Mouse (Mus musculus) MEL (cell line): ENCODE data around the gene Osgin1. TPM values are rescaled to one million over a fixed set of nuclear protein-coding genes. Genes with fewer than 3 reads are reported as not detected.

Experiments used
- DNase-seq: peaks from one replicate; pipeline ENCODE4 v3.0.0; 2011; ENCODE audit warnings: low read depth, low spot score
- H3K27ac ChIP-seq: 2 replicates; pipeline ENCODE4 v1.5.1; 2012; ENCODE audit warnings: low read depth, mild to moderate bottlenecking, control low read depth, low read length, moderate library complexity; ENCODE audit not compliant: control insufficient read depth
- H3K27me3 ChIP-seq, 2 experiments: fragments of 150-350 bp in 1 of 2; sonication (generic) in 1 of 2; 2 replicates each; pipeline ENCODE4 v1.6.1; 2012; ENCODE audit warnings: low read length in 2 of 2, mild to moderate bottlenecking in 2 of 2, improper control_type of control experiment in 1 of 2, moderate library complexity in 1 of 2; ENCODE audit not compliant: insufficient read depth in 2 of 2, control insufficient read depth in 1 of 2
- H3K36me3 ChIP-seq, 2 experiments: 2 replicates each; pipeline ENCODE4 v1.6.1; 2012 to 2014; ENCODE audit warnings: low read length in 2 of 2, improper control_type of control experiment in 1 of 2, inconsistent platforms in 1 of 2, mild to moderate bottlenecking in 1 of 2; ENCODE audit not compliant: insufficient read depth in 2 of 2, control insufficient read depth in 1 of 2
- H3K4me1 ChIP-seq, 2 experiments: fragments of 150-350 bp in 1 of 2; sonication (generic) in 1 of 2; 2 replicates each; pipeline ENCODE4 v1.6.1; 2012; ENCODE audit warnings: low read length in 2 of 2, improper control_type of control experiment in 1 of 2, mild to moderate bottlenecking in 1 of 2; ENCODE audit not compliant: insufficient read depth in 2 of 2, control insufficient read depth in 1 of 2
- H3K4me3 ChIP-seq, 2 experiments: fragments of 150-350 bp in 1 of 2; sonication (generic) in 1 of 2; 2 replicates each; pipeline ENCODE4 v1.5.1; 2012; ENCODE audit warnings: low read depth in 2 of 2, low read length in 2 of 2, mild to moderate bottlenecking in 2 of 2, moderate library complexity in 2 of 2, control low read depth in 1 of 2, improper control_type of control experiment in 1 of 2; ENCODE audit not compliant: control insufficient read depth in 1 of 2, insufficient read depth in 1 of 2
- H3K79me2 ChIP-seq: 2 replicates; pipeline ENCODE4 v1.6.1; 2012; ENCODE audit warnings: mild to moderate bottlenecking, low read length, moderate library complexity; ENCODE audit not compliant: control insufficient read depth, poor library complexity, insufficient read depth
- H3K9ac ChIP-seq: 2 replicates; pipeline ENCODE4 v1.6.1; 2012; ENCODE audit warnings: low read depth, mild to moderate bottlenecking, control low read depth, low read length, moderate library complexity; ENCODE audit not compliant: control insufficient read depth, poor library complexity, severe bottlenecking
- H3K9me3 ChIP-seq: fragments of 150-350 bp; sonication (generic); replicated peaks from 2 replicates; pipeline ENCODE4 v1.6.1; 2012; ENCODE audit warnings: mild to moderate bottlenecking, low read length, improper control_type of control experiment, moderate library complexity; ENCODE audit not compliant: insufficient read depth
- BHLHE40 ChIP-seq: IDR thresholded peaks from 2 replicates; pipeline ENCODE4 v1.6.1; 2012; ENCODE audit warnings: low read depth, mild to moderate bottlenecking, inconsistent platforms, low read length, improper control_type of control experiment, borderline replicate concordance
- CHD1 ChIP-seq: IDR thresholded peaks from 2 replicates; pipeline ENCODE4 v1.6.1; 2012; ENCODE audit warnings: low read depth, mild to moderate bottlenecking, inconsistent platforms, low read length, improper control_type of control experiment
- E2F4 ChIP-seq: IDR thresholded peaks from 2 replicates; pipeline ENCODE4 v1.6.1; 2011; ENCODE audit warnings: low read depth, low read length, improper control_type of control experiment, borderline replicate concordance
- EP300 ChIP-seq, 2 experiments: IDR thresholded peaks; 2 replicates each; pipeline ENCODE4 v1.6.1; 2011; ENCODE audit warnings: improper control_type of control experiment in 2 of 2, low read length in 2 of 2, low read depth in 1 of 2, mild to moderate bottlenecking in 1 of 2
- GATA1 ChIP-seq: IDR thresholded peaks from 2 replicates; pipeline ENCODE4 v1.6.1; 2011; ENCODE audit warnings: low read depth, low read length, improper control_type of control experiment
- JUND ChIP-seq: IDR thresholded peaks from 2 replicates; pipeline ENCODE4 v1.6.1; 2011; ENCODE audit warnings: low read depth, mild to moderate bottlenecking, improper control_type of control experiment, low read length
- MAFK ChIP-seq: IDR thresholded peaks from 2 replicates; pipeline ENCODE4 v1.6.1; 2011; ENCODE audit warnings: low read depth, mild to moderate bottlenecking, low read length, improper control_type of control experiment, borderline replicate concordance
- MAZ ChIP-seq: IDR thresholded peaks from 2 replicates; pipeline ENCODE4 v1.6.1; 2012; ENCODE audit warnings: low read depth, mild to moderate bottlenecking, inconsistent platforms, low read length, improper control_type of control experiment
- MYC ChIP-seq: IDR thresholded peaks from 2 replicates; pipeline ENCODE4 v1.6.1; 2011; ENCODE audit warnings: low read depth, mild to moderate bottlenecking, low read length, improper control_type of control experiment, moderate library complexity
- NRF1 ChIP-seq: IDR thresholded peaks from 2 replicates; pipeline ENCODE4 v1.6.1; 2014; ENCODE audit warnings: low read depth, mild to moderate bottlenecking, inconsistent platforms, low read length, improper control_type of control experiment, moderate library complexity; ENCODE audit not compliant: poor library complexity, insufficient read depth, severe bottlenecking
- POLR2AphosphoS5 ChIP-seq: IDR thresholded peaks from 2 replicates; pipeline ENCODE4 v1.6.1; 2012; ENCODE audit warnings: low read depth, borderline replicate concordance, mild to moderate bottlenecking, inconsistent platforms, low read length, moderate library complexity, mixed read lengths
- TAL1 ChIP-seq: IDR thresholded peaks from 2 replicates; pipeline ENCODE4 v1.6.1; 2012; ENCODE audit warnings: mild to moderate bottlenecking, inconsistent platforms, low read length, moderate library complexity, mixed read lengths
- TBP ChIP-seq: IDR thresholded peaks from 2 replicates; pipeline ENCODE4 v1.8.0; 2011; ENCODE audit warnings: low read depth, low read length, improper control_type of control experiment
- TCF12 ChIP-seq: IDR thresholded peaks from 2 replicates; pipeline ENCODE4 v1.6.1; 2014; ENCODE audit warnings: low read depth, mild to moderate bottlenecking, inconsistent platforms, low read length, improper control_type of control experiment, moderate library complexity
- USF1 ChIP-seq: IDR thresholded peaks from 2 replicates; pipeline ENCODE4 v1.6.1; 2014; ENCODE audit warnings: low read depth, mild to moderate bottlenecking, inconsistent platforms, low read length, improper control_type of control experiment, moderate library complexity
- USF2 ChIP-seq, 2 experiments: IDR thresholded peaks; 2 replicates each; pipeline ENCODE4 v1.6.1; 2011 to 2012; ENCODE audit warnings: improper control_type of control experiment in 2 of 2, low read length in 2 of 2, borderline replicate concordance in 1 of 2, inconsistent platforms in 1 of 2, low read depth in 1 of 2, mild to moderate bottlenecking in 1 of 2; ENCODE audit not compliant: insufficient read depth in 1 of 2
- ZC3H11A ChIP-seq: IDR thresholded peaks from 2 replicates; pipeline ENCODE4 v1.6.1; 2012; ENCODE audit warnings: low read depth, mild to moderate bottlenecking, inconsistent platforms, low read length, improper control_type of control experiment
- ZKSCAN1 ChIP-seq: IDR thresholded peaks from 2 replicates; pipeline ENCODE4 v1.6.1; 2012; ENCODE audit warnings: low read depth, mild to moderate bottlenecking, inconsistent platforms, low read length, improper control_type of control experiment, moderate library complexity
- ZMIZ1 ChIP-seq: IDR thresholded peaks from 2 replicates; pipeline ENCODE4 v1.6.1; 2012; ENCODE audit warnings: low read depth, mild to moderate bottlenecking, inconsistent platforms, low read length, improper control_type of control experiment, moderate library complexity
- ZNF384 ChIP-seq: IDR thresholded peaks from 2 replicates; pipeline ENCODE4 v1.6.1; 2012; ENCODE audit warnings: low read depth, mild to moderate bottlenecking, inconsistent platforms, low read length, improper control_type of control experiment
- polyA plus RNA-seq, 2 experiments: library from polyadenylated mRNA; stranded (reverse) in 1 of 2; unstranded in 1 of 2; fragments of >175 nt in 1 of 2; fragments of >200 nt in 1 of 2; gene quantifications; 2 replicates each; pipeline versions ENCODE4 v1.2.1 to v1.2.4; 2012; ENCODE audit warnings: low replicate concordance in 2 of 2, low read depth in 1 of 2; ENCODE audit not compliant: insufficient read length in 2 of 2, insufficient read depth in 1 of 2, missing spikeins in 1 of 2
- total RNA-seq: library from RNA; depleted of rRNA; stranded (reverse); fragments of 300-350 nt; gene quantifications from 2 replicates; pipeline ENCODE4 v1.2.3, GENCODE M21; 2012

Osgin1 gene
- total and polyA plus RNA-seq, 3 experiments, result 0.08 to 0.84 TPM; not detected in 1

DNA sequence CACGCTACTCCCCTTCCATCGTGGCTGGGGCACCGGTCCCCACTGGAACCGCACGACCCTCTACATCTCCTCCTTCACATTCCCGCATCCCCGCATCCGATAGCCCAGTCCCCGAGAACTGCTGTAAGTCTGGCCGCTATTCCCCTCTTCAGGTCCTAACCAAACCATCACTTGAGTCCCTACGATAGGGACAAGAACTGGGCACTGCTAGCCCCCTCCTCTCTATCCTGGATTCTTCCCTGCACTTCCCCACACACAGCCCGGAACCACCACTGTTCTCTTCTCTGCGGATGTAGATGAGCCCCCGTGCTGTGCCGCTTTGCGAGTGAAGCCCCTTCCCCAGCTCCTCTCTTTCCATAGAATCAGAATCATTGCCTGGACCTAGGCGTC lies 13.9 kb downstream of the Osgin1 start:
- Histone ChIP-seq H3K27me3 (no peaks in the 10 kb centered on the region), H3K4me3 (no peak overlapping the region), H3K4me1 (no peaks in the 10 kb centered on the region), H3K9ac (no peak overlapping the region), H3K27ac (no peak overlapping the region), H3K36me3 (no peaks in the 10 kb centered on the region), H3K79me2 (no peaks in the 10 kb centered on the region), H3K9me3 (no peaks in the 10 kb centered on the region)
- TF ChIP-seq POLR2AphosphoS5, result no peak
- TF ChIP-seq ZKSCAN1, result no peak
- TF ChIP-seq ZNF384, result no peak
- TF ChIP-seq JUND, result no peak
- TF ChIP-seq CHD1, result no peak
- no peak for TF ChIP-seq MAFK
- TF ChIP-seq BHLHE40, result no peak
- TF ChIP-seq MYC, result no peak
- TF ChIP-seq TCF12, result no peak
- no peak for TF ChIP-seq USF2 (IDR thresholded peaks at IDR 0.05; ENCODE audit: borderline replicate concordance in 1 of 2, insufficient read depth in 1 of 2, low read depth in 1 of 2, low read length in 2 of 2)
- no peak for TF ChIP-seq GATA1
- no peak for TF ChIP-seq E2F4
- no peak for TF ChIP-seq NRF1
- no peak for TF ChIP-seq TBP
- TF ChIP-seq ZMIZ1, result no peak
- TF ChIP-seq EP300 (IDR thresholded peaks at IDR 0.05; ENCODE audit: low read depth in 1 of 2, low read length in 2 of 2), result no peak
- no peak for TF ChIP-seq MAZ
- no peak for DNase-seq

DNA sequence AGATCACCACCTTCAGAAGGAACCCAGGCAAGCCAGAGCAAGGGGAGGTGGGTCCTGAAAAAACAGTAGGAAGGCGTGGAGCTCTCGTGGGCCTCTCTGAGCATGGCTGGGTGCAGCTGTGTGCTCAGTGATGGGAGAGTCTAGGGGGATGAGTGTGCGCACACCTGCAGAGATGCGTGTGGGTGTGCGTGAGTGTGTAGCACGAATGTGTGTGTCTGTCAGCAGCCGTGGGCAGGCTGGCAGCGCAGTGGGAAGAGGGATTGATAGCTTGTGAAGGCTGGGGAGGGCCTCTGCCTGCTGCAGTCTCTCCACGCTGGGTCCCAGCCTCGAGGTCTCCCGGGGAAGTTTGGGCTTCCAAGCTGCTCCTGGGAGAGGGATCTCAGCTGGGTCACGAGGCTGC lies 15.7 kb downstream of the Osgin1 start:
- Histone ChIP-seq H3K9me3 (no peaks in the 10 kb centered on the region), H3K27me3 (peaks cover 0 to 4% of the 10 kb centered on the region in 2 experiments; a peak in 1 of 4 replicates), H3K4me1 (no peaks in the 10 kb centered on the region), H3K4me3 (no peak overlapping the region), H3K79me2 (no peaks in the 10 kb centered on the region), H3K27ac (no peak overlapping the region), H3K9ac (no peak overlapping the region), H3K36me3 (no peaks in the 10 kb centered on the region)
- TF ChIP-seq USF1 (no peak), TAL1 (no peak), ZC3H11A (no peak), GATA1 (no peak)
- no peak for DNase-seq
